ENCODE assay signal across 13 mouse cellular contexts in the genomic region with DNA sequence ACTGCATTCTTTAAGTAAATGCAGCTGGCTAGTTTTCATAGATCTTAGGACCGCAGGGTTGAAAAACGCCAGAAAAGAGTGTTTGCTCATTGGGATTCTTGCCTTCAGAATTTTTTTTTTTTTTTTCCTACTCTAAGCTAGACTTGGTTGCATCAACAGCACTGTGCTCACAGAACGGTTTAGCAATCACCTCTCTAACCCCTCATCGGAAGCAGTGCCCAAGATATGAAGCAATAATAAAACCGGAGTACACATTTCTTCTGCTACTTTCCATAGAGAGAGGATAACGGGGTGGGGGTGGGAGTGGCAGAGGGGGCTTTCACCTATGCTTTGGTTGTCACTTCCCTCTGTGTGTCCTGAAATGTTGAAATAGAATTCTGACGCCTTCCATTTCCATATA. TPM values are rescaled to one million over a fixed set of nuclear protein-coding genes. Genes with fewer than 3 reads are reported as not detected.
A peak's percentile ranks its signal among the peaks of the same experiment; 100 is the strongest.
DNase-seq lines count a peak whose midpoint lies in the region; ATAC-seq and TF ChIP-seq lines count a peak whose summit lies in the region.
"Had no signal": no experiment of that assay in that cellular context is flagged by ENCODE, and none has a peak within 500 bp of the region (broad histone marks: within the 10 kb centered on the region; RNA-seq: fewer than 3 reads in every experiment).

No protein-coding gene starts in this region.

- DNase-seq in stomach, postnatal 0 days (ENCODE audit: low spot score), result no peak
- DNase-seq in layer of hippocampus, adult 18-20 months (ENCODE audit: low spot score in 2 of 2), result no peak
- DNase-seq: cerebellum, adult 9-10 months; heart, postnatal 36 days; kidney, postnatal 36 days; retina, postnatal 1 day had no signal

- H3K27ac ChIP-seq in hindbrain, embryonic 16.5 days (ENCODE audit: low read depth, low read length), result no peak overlapping the region
- no peak overlapping the region for H3K27ac ChIP-seq in hindbrain, embryonic 12.5 days
- no peak overlapping the region for H3K27ac ChIP-seq in stomach, embryonic 14.5 days (ENCODE audit: low read length)
- no peak overlapping the region for H3K27ac ChIP-seq in stomach, postnatal 0 days (replicated peaks)
- no peak overlapping the region for H3K27ac ChIP-seq in liver, embryonic 12.5 days
- H3K27ac ChIP-seq in forebrain, embryonic 13.5 days, result no peak overlapping the region
- H3K27ac ChIP-seq: embryonic facial prominence, embryonic 12.5 days had no signal

- H3K4me1 ChIP-seq in hindbrain, embryonic 16.5 days (ENCODE audit: control insufficient read depth, insufficient read depth, low read depth, low read length), result no peaks in the 10 kb centered on the region
- H3K4me1 ChIP-seq in hindbrain, embryonic 12.5 days, result no peaks in the 10 kb centered on the region
- H3K4me1 ChIP-seq in stomach, embryonic 14.5 days (ENCODE audit: control insufficient read depth, insufficient read depth, low read length), result no peaks in the 10 kb centered on the region
- no peaks in the 10 kb centered on the region for H3K4me1 ChIP-seq in stomach, postnatal 0 days (replicated peaks; ENCODE audit: control insufficient read depth, insufficient read depth)
- H3K4me1 ChIP-seq in liver, embryonic 12.5 days, result peaks cover 13% of the 10 kb centered on the region; the same call in 1 of the 2 replicates
- H3K4me1 ChIP-seq in forebrain, embryonic 13.5 days, result no peaks in the 10 kb centered on the region
- H3K4me1 ChIP-seq: embryonic facial prominence, embryonic 12.5 days had no signal

- H3K9me3 ChIP-seq in hindbrain, embryonic 16.5 days (ENCODE audit: control insufficient read depth, low read length), result no peaks in the 10 kb centered on the region
- no peaks in the 10 kb centered on the region for H3K9me3 ChIP-seq in hindbrain, embryonic 12.5 days (replicated peaks)
- H3K9me3 ChIP-seq in stomach, embryonic 14.5 days (ENCODE audit: control insufficient read depth, low read depth, low read length), result no peaks in the 10 kb centered on the region
- no peaks in the 10 kb centered on the region for H3K9me3 ChIP-seq in stomach, postnatal 0 days (ENCODE audit: control insufficient read depth, low read length)
- no peaks in the 10 kb centered on the region for H3K9me3 ChIP-seq in liver, embryonic 12.5 days (replicated peaks)
- no peaks in the 10 kb centered on the region for H3K9me3 ChIP-seq in forebrain, embryonic 13.5 days (replicated peaks)
- H3K9me3 ChIP-seq: embryonic facial prominence, embryonic 12.5 days had no signal

- TF ChIP-seq EP300 in stomach, postnatal 0 days (optimal IDR thresholded peaks at IDR 0.05), result no peak

- no peak for TF ChIP-seq CTCF in stomach, postnatal 0 days (IDR thresholded peaks at IDR 0.05; ENCODE audit: low read depth)

- no peak overlapping the region for H3K9ac ChIP-seq in hindbrain, embryonic 16.5 days (ENCODE audit: low read depth, low read length)
- H3K9ac ChIP-seq in hindbrain, embryonic 12.5 days, result no peak overlapping the region
- no peak overlapping the region for H3K9ac ChIP-seq in stomach, embryonic 14.5 days (replicated peaks; ENCODE audit: low read depth, low read length)
- no peak overlapping the region for H3K9ac ChIP-seq in stomach, postnatal 0 days (ENCODE audit: low read length)
- H3K9ac ChIP-seq in liver, embryonic 12.5 days, result no peak overlapping the region
- no peak overlapping the region for H3K9ac ChIP-seq in forebrain, embryonic 13.5 days
- H3K9ac ChIP-seq: embryonic facial prominence, embryonic 12.5 days had no signal

- H3K4me3 ChIP-seq in hindbrain, embryonic 16.5 days (ENCODE audit: low read length), result no peak overlapping the region
- H3K4me3 ChIP-seq in hindbrain, embryonic 12.5 days, result no peak overlapping the region
- no peak overlapping the region for H3K4me3 ChIP-seq in stomach, embryonic 14.5 days (ENCODE audit: low read depth, low read length)
- no peak overlapping the region for H3K4me3 ChIP-seq in stomach, postnatal 0 days (ENCODE audit: low read depth, low read length)
- no peak overlapping the region for H3K4me3 ChIP-seq in liver, embryonic 12.5 days
- H3K4me3 ChIP-seq in forebrain, embryonic 13.5 days, result no peak overlapping the region
- H3K4me3 ChIP-seq: embryonic facial prominence, embryonic 12.5 days had no signal

- 65% methylated on average over 7 of the region's 7 CpGs for WGBS in hindbrain, embryonic 16.5 days
- 68% methylated on average over 7 of the region's 7 CpGs for WGBS in hindbrain, embryonic 12.5 days
- WGBS in stomach, embryonic 14.5 days, result 53% methylated on average over 7 of the region's 7 CpGs
- WGBS in stomach, postnatal 0 days, result 40% methylated on average over 7 of the region's 7 CpGs
- 36% methylated on average over 7 of the region's 7 CpGs for WGBS in liver, embryonic 12.5 days (ENCODE audit: insufficient replicate concordance)
- WGBS in forebrain, embryonic 13.5 days, result 64% methylated on average over 7 of the region's 7 CpGs

- H3K4me2 ChIP-seq in hindbrain, embryonic 16.5 days (ENCODE audit: low read length), result peak overlapping the region; percentile 36; the same call in 1 of the 2 replicates
- H3K4me2 ChIP-seq in hindbrain, embryonic 12.5 days (replicated peaks), result no peak overlapping the region
- 0 out of 2 replicates have a peak overlapping the region, but pooled peaks have one; percentile 5 for H3K4me2 ChIP-seq in stomach, embryonic 14.5 days (replicated peaks; ENCODE audit: low read depth, low read length)
- H3K4me2 ChIP-seq in stomach, postnatal 0 days (replicated peaks; ENCODE audit: low read depth), result no peak overlapping the region
- H3K4me2 ChIP-seq in liver, embryonic 12.5 days, result peak overlapping the region; percentile 27; the same call in 1 of the 2 replicates
- H3K4me2 ChIP-seq in forebrain, embryonic 13.5 days, result no peak overlapping the region

- no peaks in the 10 kb centered on the region for H3K27me3 ChIP-seq in hindbrain, embryonic 16.5 days (replicated peaks; ENCODE audit: control insufficient read depth, insufficient read depth, low read length)
- H3K27me3 ChIP-seq in hindbrain, embryonic 12.5 days, result no peaks in the 10 kb centered on the region
- H3K27me3 ChIP-seq in stomach, embryonic 14.5 days (ENCODE audit: control insufficient read depth, insufficient read depth, low read length), result no peaks in the 10 kb centered on the region
- no peaks in the 10 kb centered on the region for H3K27me3 ChIP-seq in stomach, postnatal 0 days (ENCODE audit: control insufficient read depth, insufficient read depth, low read length)
- peaks cover 4% of the 10 kb centered on the region for H3K27me3 ChIP-seq in liver, embryonic 12.5 days (replicated peaks)
- no peaks in the 10 kb centered on the region for H3K27me3 ChIP-seq in forebrain, embryonic 13.5 days
- H3K27me3 ChIP-seq: embryonic facial prominence, embryonic 12.5 days had no signal

- no peaks in the 10 kb centered on the region for H3K36me3 ChIP-seq in hindbrain, embryonic 16.5 days (ENCODE audit: control insufficient read depth, insufficient read depth, low read length)
- H3K36me3 ChIP-seq in hindbrain, embryonic 12.5 days, result no peaks in the 10 kb centered on the region
- no peaks in the 10 kb centered on the region for H3K36me3 ChIP-seq in stomach, embryonic 14.5 days (ENCODE audit: control insufficient read depth, insufficient read depth, low read length)
- no peaks in the 10 kb centered on the region for H3K36me3 ChIP-seq in stomach, postnatal 0 days (ENCODE audit: control insufficient read depth, insufficient read depth, low read length)
- H3K36me3 ChIP-seq in liver, embryonic 12.5 days, result no peaks in the 10 kb centered on the region
- no peaks in the 10 kb centered on the region for H3K36me3 ChIP-seq in forebrain, embryonic 13.5 days (ENCODE audit: poor library complexity, severe bottlenecking)
- H3K36me3 ChIP-seq: embryonic facial prominence, embryonic 12.5 days had no signal

- ATAC-seq in hindbrain, embryonic 16.5 days, result no peak
- no peak for ATAC-seq in hindbrain, embryonic 12.5 days (ENCODE audit: low FRiP score)
- no peak for ATAC-seq in stomach, embryonic 14.5 days (ENCODE audit: insufficient number of reproducible peaks, insufficient read depth, low FRiP score, low read depth)
- ATAC-seq in stomach, postnatal 0 days (ENCODE audit: low FRiP score, low TSS enrichment), result no peak
- no peak for ATAC-seq in liver, embryonic 12.5 days
- ATAC-seq in forebrain, embryonic 13.5 days, result no peak

RNA-seq across cellular contexts. Expression of a gene that starts 5.7 kb away (rescaled TPM):
- polyA plus RNA-seq in hindbrain, embryonic 16.5 days (2015; fragmentation: Nextera tagmentation; extraction: Ambion mirVana), result not detected in 2 replicates
- not detected in 2 replicates for polyA plus RNA-seq in hindbrain, embryonic 12.5 days (2016; fragmentation: Nextera tagmentation; extraction: Ambion mirVana)
- polyA plus RNA-seq in stomach, embryonic 14.5 days (2014; fragmentation: Nextera tagmentation; extraction: Ambion mirVana), result not detected in 2 replicates
- not detected in 2 replicates for polyA plus RNA-seq in stomach, postnatal 0 days (2015; fragmentation: Nextera tagmentation; extraction: Ambion mirVana)
- polyA plus RNA-seq in liver, embryonic 12.5 days (2016; fragmentation: Nextera tagmentation; extraction: Ambion mirVana), result not detected in 2 replicates
- not detected in 2 replicates for polyA plus RNA-seq in forebrain, embryonic 13.5 days (2015; fragmentation: Nextera tagmentation; extraction: Ambion mirVana)
- total RNA-seq in layer of hippocampus, adult 18-20 months (2021), result not detected
- total RNA-seq: heart, postnatal 36 days had no signal
- polyA plus RNA-seq: brain, embryonic 14.5 days; embryonic facial prominence, embryonic 12.5 days had no signal

RNA-seq across cellular contexts. Expression of a gene that starts 14.0 kb away (rescaled TPM):
- polyA plus RNA-seq in hindbrain, embryonic 16.5 days (2015; fragmentation: Nextera tagmentation; extraction: Ambion mirVana), result 1.8 and 2.3 TPM in 2 replicates
- 0.22 and 0.34 TPM in 2 replicates for polyA plus RNA-seq in hindbrain, embryonic 12.5 days (2016; fragmentation: Nextera tagmentation; extraction: Ambion mirVana)
- polyA plus RNA-seq in stomach, embryonic 14.5 days (2014; fragmentation: Nextera tagmentation; extraction: Ambion mirVana), result 0.78 and 0.83 TPM in 2 replicates
- 0.27 and 0.35 TPM in 2 replicates for polyA plus RNA-seq in stomach, postnatal 0 days (2015; fragmentation: Nextera tagmentation; extraction: Ambion mirVana)
- polyA plus RNA-seq in liver, embryonic 12.5 days (2016; fragmentation: Nextera tagmentation; extraction: Ambion mirVana), result 0.05 and 0.08 TPM in 2 replicates
- 0.26 and 0.40 TPM in 2 replicates for polyA plus RNA-seq in forebrain, embryonic 13.5 days (2015; fragmentation: Nextera tagmentation; extraction: Ambion mirVana)
- 1 to 10 TPM; 1.4 to 2.6 TPM for total RNA-seq in layer of hippocampus, adult 18-20 months (2021)

RNA-seq across cellular contexts. Expression of a gene that starts 33.6 kb away (rescaled TPM):
- 18.1 and 22.8 TPM in 2 replicates for polyA plus RNA-seq in hindbrain, embryonic 16.5 days (2015; fragmentation: Nextera tagmentation; extraction: Ambion mirVana)
- 14.1 and 17.4 TPM in 2 replicates for polyA plus RNA-seq in hindbrain, embryonic 12.5 days (2016; fragmentation: Nextera tagmentation; extraction: Ambion mirVana)
- 8.7 and 10.0 TPM in 2 replicates for polyA plus RNA-seq in stomach, embryonic 14.5 days (2014; fragmentation: Nextera tagmentation; extraction: Ambion mirVana)
- polyA plus RNA-seq in stomach, postnatal 0 days (2015; fragmentation: Nextera tagmentation; extraction: Ambion mirVana), result 10.2 and 11.0 TPM in 2 replicates
- polyA plus RNA-seq in liver, embryonic 12.5 days (2016; fragmentation: Nextera tagmentation; extraction: Ambion mirVana), result 13.0 and 14.2 TPM in 2 replicates
- 8.3 and 9.1 TPM in 2 replicates for polyA plus RNA-seq in forebrain, embryonic 13.5 days (2015; fragmentation: Nextera tagmentation; extraction: Ambion mirVana)
- total RNA-seq in layer of hippocampus, adult 18-20 months (2021), result 10 to 100 TPM; 20.8 to 23.4 TPM

RNA-seq across cellular contexts. Expression of a gene that starts 34.3 kb away (rescaled TPM):
- polyA plus RNA-seq in hindbrain, embryonic 16.5 days (2015; fragmentation: Nextera tagmentation; extraction: Ambion mirVana), result 2.3 and 3.4 TPM in 2 replicates
- polyA plus RNA-seq in hindbrain, embryonic 12.5 days (2016; fragmentation: Nextera tagmentation; extraction: Ambion mirVana), result 7.8 and 8.6 TPM in 2 replicates
- 8.1 and 8.6 TPM in 2 replicates for polyA plus RNA-seq in stomach, embryonic 14.5 days (2014; fragmentation: Nextera tagmentation; extraction: Ambion mirVana)
- polyA plus RNA-seq in stomach, postnatal 0 days (2015; fragmentation: Nextera tagmentation; extraction: Ambion mirVana), result 2.9 and 3.2 TPM in 2 replicates
- polyA plus RNA-seq in liver, embryonic 12.5 days (2016; fragmentation: Nextera tagmentation; extraction: Ambion mirVana), result 6.0 and 7.5 TPM in 2 replicates
- 5.0 and 5.3 TPM in 2 replicates for polyA plus RNA-seq in forebrain, embryonic 13.5 days (2015; fragmentation: Nextera tagmentation; extraction: Ambion mirVana)
- total RNA-seq in layer of hippocampus, adult 18-20 months (2021), result 10 to 100 TPM; 12.7 to 15.3 TPM

Comparison
In these comparisons a context has a peak if more than half of its experiments do, and no peak if none do; other contexts are left out.
1. H3K4me2 ChIP-seq: peak in hindbrain, embryonic 16.5 days (single experiment), stomach, embryonic 14.5 days (single experiment) and liver, embryonic 12.5 days (single experiment); none in hindbrain, embryonic 12.5 days (single experiment), stomach, postnatal 0 days (single experiment) and forebrain, embryonic 13.5 days (single experiment).